Mouse (Mus musculus) right cerebral cortex, adult 2 months (tissue): ENCODE measurements around the gene Kif17.

Experiments
- DNase-seq, 2 experiments: peaks; one replicate each; pipeline ENCODE4 v3.0.0; 2021 to 2022; ENCODE audit warnings: low spot score in 2 of 2

Kif17 gene

GRCm38 (mm10) chr4:138259482-138259881, 9.2 kb downstream of the Kif17 start:
- DNase-seq = no peak

DNA sequence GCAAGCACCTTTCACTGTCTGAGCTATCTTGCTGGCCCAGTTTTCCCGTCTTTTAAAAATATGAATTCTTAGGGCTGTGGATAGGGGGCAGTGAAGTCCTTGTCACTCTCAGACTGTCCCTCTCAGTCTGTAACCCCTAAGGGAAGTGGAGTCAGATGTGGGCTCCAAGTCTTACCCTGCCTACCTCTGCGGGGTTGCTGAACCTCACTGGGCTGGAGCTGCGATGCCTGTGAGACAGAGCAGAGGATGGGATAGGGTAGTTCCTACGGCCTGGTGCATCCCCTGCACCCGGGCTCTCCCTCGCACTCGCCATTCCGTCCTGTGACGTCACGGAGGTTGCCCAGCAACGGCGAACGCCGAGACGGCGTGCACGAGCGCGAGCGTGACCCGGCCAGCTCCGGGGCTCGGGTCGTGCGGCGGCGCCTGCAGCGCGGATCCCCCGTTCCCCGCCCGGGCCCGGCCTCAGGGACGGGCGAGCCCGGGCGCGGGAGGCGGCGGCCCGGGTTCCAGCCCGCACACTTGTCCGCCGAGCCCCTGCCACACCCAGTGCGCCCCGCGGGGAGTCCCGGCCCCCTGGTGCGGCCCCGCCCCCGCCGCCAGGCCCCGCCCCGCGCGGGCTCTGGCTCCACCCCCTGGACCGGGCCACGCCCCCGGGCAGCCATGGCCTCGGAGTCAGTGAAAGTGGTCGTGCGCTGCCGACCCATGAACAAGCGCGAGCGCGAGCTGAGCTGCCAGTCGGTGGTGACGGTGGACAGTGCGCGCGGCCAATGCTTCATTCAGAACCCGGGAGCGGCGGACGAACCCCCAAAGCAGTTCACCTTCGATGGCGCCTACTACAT, 11.8 kb downstream of the Kif17 start:
- peak; percentile 90 to 93 for DNase-seq

DNA sequence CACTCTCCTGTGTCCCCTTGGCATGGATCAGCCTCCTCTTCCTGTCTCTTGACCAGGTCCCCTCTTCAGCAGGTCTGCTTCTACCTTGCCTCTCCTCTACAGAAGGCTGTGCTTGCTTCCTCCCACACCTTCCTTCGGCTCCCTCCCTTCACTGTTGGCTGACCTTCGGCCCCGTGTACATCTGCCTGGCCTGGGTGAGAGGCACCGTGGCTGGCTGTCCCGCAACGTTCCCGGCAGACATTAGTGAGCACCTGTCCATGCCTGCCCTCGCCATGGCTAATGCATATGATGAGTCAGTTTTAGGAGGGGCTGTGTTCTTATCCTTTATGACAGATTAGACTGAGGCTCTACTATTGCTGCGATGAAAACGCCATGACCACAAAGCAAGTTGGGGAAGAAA, 17.6 kb downstream of the Kif17 start:
- DNase-seq = no peak

- DNase-seq = peak; percentile 67 to 72
Observed at GRCm38 (mm10) chr4:138272011-138272997, 22.1 kb downstream of the Kif17 start.

DNA sequence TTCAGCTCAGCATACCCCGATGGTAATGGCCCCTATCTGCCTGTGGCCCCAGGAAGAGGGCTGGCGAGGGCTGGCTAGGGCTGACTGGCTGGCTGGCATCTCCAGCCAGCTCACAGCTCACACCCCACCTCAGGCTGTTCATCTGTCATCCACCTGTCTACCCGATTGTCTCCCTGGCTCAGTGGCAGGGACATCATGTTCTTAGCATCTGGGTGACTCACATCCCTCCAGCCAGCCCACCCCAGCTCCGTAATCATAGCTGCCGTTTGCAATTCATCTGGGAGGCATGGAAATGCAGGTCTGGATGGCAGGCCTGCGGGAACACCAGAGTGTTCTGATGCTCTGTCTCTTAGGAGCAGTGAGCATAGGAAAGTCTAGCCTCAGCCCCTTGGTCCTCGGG, 28.1 kb downstream of the Kif17 start:
- peak; percentile 56 to 59 for DNase-seq

DNA sequence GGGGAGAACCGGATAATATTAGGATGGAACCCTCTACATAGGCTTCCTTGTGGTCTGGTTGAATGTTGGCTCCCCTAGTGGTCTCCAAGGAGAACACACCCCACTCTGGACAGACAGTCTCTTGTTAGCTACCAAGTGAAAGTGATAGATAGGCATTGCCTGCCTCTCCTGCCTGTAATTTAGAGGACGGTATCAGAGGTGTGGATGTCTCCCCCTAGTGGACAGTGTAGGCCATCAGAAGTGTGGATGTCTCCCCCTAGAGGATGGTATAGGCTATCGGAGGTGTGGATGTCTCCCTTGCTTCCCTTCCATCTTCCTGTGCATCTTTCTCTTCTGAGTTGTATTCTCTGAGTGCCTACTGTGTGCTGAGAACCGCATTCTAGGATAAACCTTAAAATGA, 32.6 kb downstream of the Kif17 start:
- peak; percentile 56 to 73 for DNase-seq

DNA sequence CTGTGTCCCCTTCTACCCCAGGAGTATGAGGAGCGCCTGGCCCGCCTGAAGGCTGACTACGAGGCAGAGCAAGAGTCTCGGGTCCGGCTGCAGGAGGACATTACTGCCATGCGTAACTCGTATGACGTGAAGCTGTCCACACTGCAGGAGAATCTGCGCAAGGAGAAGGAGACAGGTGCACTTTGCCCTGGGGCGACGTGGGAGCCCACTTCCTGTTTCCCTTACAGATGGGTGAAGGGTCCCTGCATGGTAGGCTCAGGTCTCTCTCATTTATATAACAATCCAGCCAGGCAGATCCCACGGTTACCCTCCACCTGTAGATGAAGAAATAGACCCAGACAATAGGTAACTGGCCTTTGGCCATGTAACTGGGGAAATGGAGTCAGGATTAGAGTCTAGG, 36.2 kb downstream of the Kif17 start:
- DNase-seq = no peak

DNA sequence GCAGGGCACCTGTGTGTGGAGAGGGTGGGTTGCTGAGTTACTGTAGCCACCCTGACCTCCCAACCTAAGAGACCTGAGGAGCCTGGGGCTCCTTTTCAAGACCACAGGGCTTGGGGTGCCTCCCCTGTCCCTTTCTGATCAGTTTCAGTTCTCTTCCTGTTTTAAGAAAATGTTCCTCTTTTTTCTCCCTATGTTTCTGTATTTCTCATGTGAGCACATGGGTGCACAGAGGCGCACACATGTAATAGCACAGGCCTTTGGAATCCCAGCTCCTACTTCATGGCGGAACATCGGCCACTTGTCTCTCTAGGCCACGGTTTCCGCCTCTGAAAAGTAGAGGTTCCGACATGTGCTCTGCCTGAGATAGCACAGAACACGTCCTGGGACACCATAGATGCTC, 38.5 kb downstream of the Kif17 start:
- DNase-seq = no peak

DNA sequence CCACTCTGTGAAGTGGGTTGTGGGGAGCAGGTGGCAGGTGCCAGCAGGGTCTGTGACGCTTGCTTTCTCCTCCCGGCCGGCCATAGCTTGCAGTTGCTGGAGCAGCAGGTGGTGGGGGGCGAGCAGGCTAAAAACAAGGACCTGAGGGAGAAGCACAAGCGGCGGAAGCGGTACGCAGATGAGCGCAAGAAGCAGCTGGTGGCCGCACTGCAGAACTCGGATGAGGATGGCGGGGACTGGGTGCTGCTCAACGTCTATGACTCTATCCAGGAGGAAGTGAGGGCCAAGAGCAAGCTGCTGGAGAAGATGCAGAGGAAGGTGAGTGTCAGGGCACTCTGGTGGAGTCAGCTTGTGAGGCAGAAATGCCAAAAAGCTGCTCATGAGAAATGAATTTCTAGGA, 41.8 kb downstream of the Kif17 start:
- DNase-seq = no peak

GRCm38 (mm10) chr4:138293261-138293948, 43.2 kb downstream of the Kif17 start:
- DNase-seq = peak in 1 of 2 experiments; percentile 40

DNA sequence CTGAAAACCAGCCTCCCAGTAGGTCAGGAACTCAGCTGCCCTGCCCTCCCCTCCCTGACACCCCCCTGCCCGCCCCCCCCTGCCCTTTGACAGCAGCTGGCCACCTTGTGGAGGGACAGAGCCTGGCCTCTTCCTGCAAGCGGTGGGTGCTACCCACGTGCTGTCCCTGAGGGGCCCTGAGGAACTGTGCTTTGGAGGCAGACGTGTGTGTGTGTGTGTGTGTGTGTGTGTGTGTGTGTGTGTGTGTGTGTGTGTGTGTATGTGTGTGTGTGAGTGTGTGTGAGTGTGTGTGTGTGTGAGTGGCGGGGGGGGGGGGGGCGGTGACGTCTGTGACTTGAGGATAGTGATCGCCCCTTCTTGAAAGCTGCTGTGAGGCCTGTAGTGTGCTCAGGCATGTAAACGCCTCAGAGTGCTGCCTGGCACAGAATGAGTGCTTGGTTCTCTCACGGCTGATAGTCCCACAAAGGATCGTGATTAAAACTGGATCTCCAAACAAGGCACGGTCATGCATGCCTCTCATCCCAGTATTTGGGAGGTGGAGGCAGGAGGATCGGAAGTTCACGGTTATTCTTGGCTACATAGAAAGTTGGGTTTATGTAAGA, 43.8 kb downstream of the Kif17 start:
- no peak for DNase-seq

DNA sequence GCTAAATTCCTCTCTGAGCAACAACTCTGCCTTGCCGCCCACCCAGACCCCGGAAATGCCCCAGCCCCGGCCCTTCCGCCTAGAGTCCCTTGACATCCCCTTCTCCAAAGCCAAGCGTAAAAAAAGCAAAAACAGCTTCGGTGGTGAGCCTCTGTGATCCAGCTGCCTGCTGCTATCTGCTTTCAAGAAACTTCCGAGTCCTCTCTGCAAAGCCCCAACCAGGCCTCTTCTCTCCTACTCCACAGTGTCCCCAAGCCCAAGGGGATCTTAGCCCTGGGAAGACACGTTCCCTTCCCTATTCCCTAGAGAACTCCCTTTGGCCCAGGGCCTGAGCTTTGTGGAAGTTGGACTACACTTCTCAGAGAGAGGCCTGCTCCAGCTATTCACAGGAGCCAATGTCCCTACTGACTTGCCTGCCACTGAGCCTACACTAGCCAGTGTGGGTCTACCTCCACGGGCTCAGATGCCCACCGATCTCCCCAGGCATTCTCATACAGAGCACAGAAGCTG, 51.1 kb downstream of the Kif17 start:
- DNase-seq = no peak

GRCm38 (mm10) chr4:138303011-138303410, 52.8 kb downstream of the Kif17 start:
- DNase-seq = no peak

DNA sequence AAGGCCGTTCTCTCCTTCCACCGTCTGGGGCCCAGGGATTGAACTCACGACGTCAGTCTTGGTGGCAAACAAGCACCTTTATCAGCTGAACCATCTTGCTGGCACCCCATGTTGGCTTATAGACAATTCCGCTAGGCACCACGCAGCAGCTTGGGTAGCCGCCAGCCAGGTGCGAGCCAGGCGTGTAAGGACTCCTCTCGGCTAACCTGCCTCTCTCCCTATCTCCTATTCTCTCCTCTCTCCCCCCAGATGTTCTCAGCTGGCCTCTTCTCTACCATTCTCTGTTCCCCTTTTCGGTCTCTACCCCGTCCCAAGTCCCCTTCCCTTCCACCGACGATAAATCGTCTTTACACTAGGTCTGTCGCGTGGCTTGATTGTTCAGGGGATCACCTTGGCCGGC, 53.5 kb downstream of the Kif17 start:
- DNase-seq = no peak

GRCm38 (mm10) chr4:138304340-138305104, 54.3 kb downstream of the Kif17 start, which contains the start of gene Ddost:
TSS of gene Ddost (plus strand) at chr4:138304730.
- DNase-seq = peak; percentile 98

DNA sequence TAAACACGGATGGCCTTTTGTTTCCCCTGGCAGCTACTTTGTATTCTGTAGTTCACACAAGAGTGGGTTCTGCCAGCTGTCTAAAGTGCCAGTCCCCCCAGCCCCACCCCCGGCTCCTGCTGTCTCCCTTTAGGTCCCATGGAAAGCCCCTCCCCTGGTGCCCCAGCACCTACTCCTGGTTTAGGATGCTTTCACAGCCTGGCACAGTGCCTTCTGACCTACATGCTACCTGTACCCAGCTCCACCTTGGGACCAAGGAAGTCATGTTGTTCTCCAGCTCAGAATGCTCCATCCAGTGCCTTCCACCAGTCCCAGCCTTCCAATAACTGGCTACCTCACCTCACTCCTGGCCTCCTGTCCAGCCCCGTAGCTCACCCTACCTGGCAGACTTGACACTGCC, 56.8 kb downstream of the Kif17 start:
- DNase-seq = no peak

GRCm38 (mm10) chr4:138307739-138308138, 57.5 kb downstream of the Kif17 start:
- DNase-seq = peak in 1 of 2 experiments; percentile 55

DNA sequence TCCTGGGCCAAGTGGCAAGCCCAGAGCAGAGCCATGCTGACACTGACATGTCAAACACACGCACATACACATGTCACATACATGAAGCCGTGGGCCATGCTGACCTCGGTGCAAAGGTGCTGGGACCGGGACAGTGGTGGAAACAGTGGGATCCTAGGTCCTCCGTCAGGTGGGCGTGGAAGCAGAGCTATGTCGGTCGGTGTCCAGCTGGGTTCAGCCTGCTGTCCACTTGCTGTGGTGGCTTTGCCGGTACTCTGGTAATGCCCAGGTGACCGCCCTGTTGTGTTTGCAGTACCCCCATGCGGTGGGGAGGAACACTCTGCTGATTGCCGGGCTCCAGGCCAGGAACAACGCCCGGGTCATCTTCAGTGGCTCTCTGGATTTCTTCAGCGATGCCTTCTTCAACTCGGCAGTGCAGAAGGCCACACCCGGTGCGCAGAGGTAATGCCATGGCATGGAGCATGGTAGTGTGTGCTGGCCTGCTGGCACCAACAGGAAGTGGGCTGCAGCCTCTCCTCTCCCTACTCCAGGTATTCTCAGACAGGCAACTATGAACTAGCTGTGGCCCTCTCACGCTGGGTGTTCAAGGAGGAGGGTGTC, 60.2 kb downstream of the Kif17 start:
- no peak for DNase-seq

GRCm38 (mm10) chr4:138311595-138311994, 61.4 kb downstream of the Kif17 start:
- DNase-seq = peak; percentile 57 to 60

- no peak for DNase-seq
Observed at GRCm38 (mm10) chr4:138312105-138312504, 61.9 kb downstream of the Kif17 start.
